Mouse (Mus musculus) stomach, postnatal 0 days (tissue): ENCODE data around the gene Pogz. TPM values are rescaled to one million over a fixed set of nuclear protein-coding genes. Genes with fewer than 3 reads are reported as not detected.

Experiments
- ATAC-seq: fragments of 200-750 bp; cut with Nextera tagmentation; 2 replicates; pipeline ENCODE4 v1.8.0; 2017; ENCODE audit not compliant: low FRiP score, low TSS enrichment
- DNase-seq: peaks from one replicate; pipeline ENCODE4 v3.0.0-alpha.2; 2016; ENCODE audit warnings: low spot score
- H3K27ac ChIP-seq: fragments of 300-500 bp; sonication (generic); replicated peaks from 2 replicates; pipeline ENCODE4 v1.5.1; 2014; ENCODE audit warnings: mild to moderate bottlenecking, control low read depth
- H3K27me3 ChIP-seq: fragments of 300-500 bp; sonication (generic); 2 replicates; pipeline ENCODE4 v1.6.1; 2014; ENCODE audit warnings: low read length; ENCODE audit not compliant: control insufficient read depth, insufficient read depth
- H3K36me3 ChIP-seq: fragments of 300-500 bp; sonication (generic); 2 replicates; pipeline ENCODE4 v1.6.1; 2014; ENCODE audit warnings: low read length, mixed read lengths; ENCODE audit not compliant: control insufficient read depth, insufficient read depth
- H3K4me1 ChIP-seq: fragments of 300-500 bp; sonication (generic); replicated peaks from 2 replicates; pipeline ENCODE4 v1.6.1; 2014; ENCODE audit warnings: antibody characterized with exemption; ENCODE audit not compliant: control insufficient read depth, insufficient read depth
- H3K4me2 ChIP-seq: fragments of 300-500 bp; sonication (generic); replicated peaks from 2 replicates; pipeline ENCODE4 v1.6.1; 2014; ENCODE audit warnings: low read depth, mild to moderate bottlenecking, control low read depth, moderate library complexity
- H3K4me3 ChIP-seq: fragments of 300-500 bp; sonication (generic); 2 replicates; pipeline ENCODE4 v1.5.1; 2014; ENCODE audit warnings: low read depth, low read length, control low read depth
- H3K9ac ChIP-seq: fragments of 300-500 bp; sonication (generic); 2 replicates; pipeline ENCODE4 v1.6.1; 2014; ENCODE audit warnings: mild to moderate bottlenecking, low read length, control low read depth, mixed read lengths
- H3K9me3 ChIP-seq: fragments of 300-500 bp; sonication (generic); 2 replicates; pipeline ENCODE4 v1.6.1; 2016; ENCODE audit warnings: low read length; ENCODE audit not compliant: control insufficient read depth
- CTCF ChIP-seq: IDR thresholded peaks from 2 replicates; pipeline ENCODE4 v1.5.1; 2016; ENCODE audit warnings: antibody characterized with exemption, low read depth, mild to moderate bottlenecking, moderate library complexity
- EP300 ChIP-seq: optimal IDR thresholded peaks from 2 replicates; pipeline ENCODE3; 2016; ENCODE audit warnings: antibody characterized with exemption
- WGBS: fragments of 180-500 bp; shearing (Covaris S2); extraction: QIAGEN DNeasy Blood & Tissue Kit; methylation state at CpG from one replicate; pipeline ENCODE4 v1.1.7; 2014; 5-methylcytosine and 5-hydroxymethylcytosine counted together
- polyA plus RNA-seq: library from polyadenylated mRNA; unstranded; fragments of >200 nt; fragmentation: Nextera tagmentation; extraction: Ambion mirVana; gene quantifications from 2 replicates; pipeline ENCODE4 v1.2.1, GENCODE M21; 2015

Pogz gene
- polyA plus RNA-seq, 1 experiment from 2014 or later, result 4.1 TPM

DNA sequence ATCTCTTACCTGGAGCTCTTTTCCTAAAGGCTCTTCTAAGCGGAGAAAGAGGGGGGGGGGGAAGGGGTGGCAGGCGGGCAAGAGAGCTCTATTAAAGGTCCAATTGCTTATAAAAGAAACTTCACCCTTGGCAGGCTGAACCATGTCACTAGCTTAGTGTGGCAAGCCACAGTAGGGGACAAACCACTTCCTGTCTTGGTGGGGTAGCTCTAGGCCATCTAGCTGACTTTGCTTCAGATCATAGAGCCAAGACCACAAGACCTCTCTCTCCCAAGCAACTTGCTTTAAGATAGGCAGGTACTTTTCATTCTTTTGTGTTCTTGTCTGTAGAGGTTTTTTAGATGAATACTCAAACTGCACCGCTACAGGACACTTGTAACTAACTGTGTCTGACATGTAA is 14.4 kb downstream of the Pogz start:
- no peaks in the 10 kb centered on the region for H3K9me3 ChIP-seq
- H3K4me3 ChIP-seq, result no peak overlapping the region
- no peak overlapping the region for H3K9ac ChIP-seq
- no peaks in the 10 kb centered on the region for H3K27me3 ChIP-seq
- TF ChIP-seq CTCF, result no peak
- TF ChIP-seq EP300, result no peak
- WGBS, result 61% methylated on average over 3 of the region's 3 CpGs
- no peak overlapping the region for H3K27ac ChIP-seq
- ATAC-seq, result no peak
- H3K4me1 ChIP-seq, result no peaks in the 10 kb centered on the region
- no peaks in the 10 kb centered on the region for H3K36me3 ChIP-seq
- DNase-seq, result no peak
- no peak overlapping the region for H3K4me2 ChIP-seq

- Histone ChIP-seq H3K27me3 (no peaks in the 10 kb centered on the region), H3K9ac (no peak overlapping the region), H3K36me3 (no peaks in the 10 kb centered on the region), H3K4me1 (no peaks in the 10 kb centered on the region), H3K27ac (no peak overlapping the region), H3K4me2 (no peak overlapping the region), H3K9me3 (no peaks in the 10 kb centered on the region), H3K4me3 (no peak overlapping the region)
- TF ChIP-seq EP300 (no peak), CTCF (no peak)
- no peak for DNase-seq
- 82% methylated on average over 3 of the region's 3 CpGs for WGBS
- ATAC-seq, result no peak
Observed at GRCm38 (mm10) chr3:94852215-94852614, 14.8 kb downstream of the Pogz start.

- Histone ChIP-seq H3K4me3 (no peak overlapping the region), H3K9me3 (no peaks in the 10 kb centered on the region), H3K36me3 (peaks cover 17% of the 10 kb centered on the region), H3K9ac (no peak overlapping the region), H3K4me1 (no peaks in the 10 kb centered on the region), H3K27me3 (no peaks in the 10 kb centered on the region), H3K27ac (no peak overlapping the region), H3K4me2 (no peak overlapping the region)
- no peak for ATAC-seq
- WGBS, result 52% methylated on average over 2 of the region's 2 CpGs
- TF ChIP-seq EP300 (no peak), CTCF (no peak)
- no peak for DNase-seq
Observed at GRCm38 (mm10) chr3:94859471-94859870, 22.1 kb downstream of the Pogz start.

GRCm38 (mm10) chr3:94869011-94869410 is 31.6 kb downstream of the Pogz start:
- Histone ChIP-seq H3K4me3 (no peak overlapping the region), H3K9me3 (no peaks in the 10 kb centered on the region), H3K9ac (no peak overlapping the region), H3K4me2 (no peak overlapping the region), H3K36me3 (peaks cover 23% of the 10 kb centered on the region), H3K27ac (no peak overlapping the region), H3K4me1 (no peaks in the 10 kb centered on the region), H3K27me3 (no peaks in the 10 kb centered on the region)
- ATAC-seq (no peak), DNase-seq (no peak)
- TF ChIP-seq CTCF (no peak), EP300 (no peak)
- WGBS, result 92% methylated on average over 3 of the region's 3 CpGs

GRCm38 (mm10) chr3:94878618-94879017 is 41.3 kb downstream of the Pogz start:
- Histone ChIP-seq H3K36me3 (peaks cover 55% of the 10 kb centered on the region), H3K9ac (no peak overlapping the region), H3K9me3 (no peaks in the 10 kb centered on the region), H3K4me2 (no peak overlapping the region), H3K4me3 (no peak overlapping the region), H3K4me1 (no peaks in the 10 kb centered on the region), H3K27me3 (no peaks in the 10 kb centered on the region), H3K27ac (no peak overlapping the region)
- ATAC-seq, result no peak
- TF ChIP-seq CTCF (no peak), EP300 (no peak)
- DNase-seq, result no peak
- WGBS, result 93% methylated on average over 6 of the region's 6 CpGs

GRCm38 (mm10) chr3:94881840-94882239 is 44.5 kb downstream of the Pogz start:
- WGBS, result 70% methylated on average over 4 of the region's 4 CpGs
- Histone ChIP-seq H3K9me3 (no peaks in the 10 kb centered on the region), H3K4me2 (no peak overlapping the region), H3K4me1 (peaks cover 3% of the 10 kb centered on the region; the same call in 1 of the 2 replicates), H3K9ac (no peak overlapping the region), H3K4me3 (no peak overlapping the region), H3K27ac (no peak overlapping the region), H3K36me3 (peaks cover 49% of the 10 kb centered on the region), H3K27me3 (no peaks in the 10 kb centered on the region)
- TF ChIP-seq EP300 (no peak), CTCF (no peak)
- DNase-seq (no peak), ATAC-seq (no peak)
